Mouse (Mus musculus): ENCODE measurements around the gene Brat1.
"Not testable (repeated sequence)": the region's sequence is repeated elsewhere in the genome, so short reads cannot be mapped to it uniquely, and the experiment has no call there.

Brat1 gene

DNA sequence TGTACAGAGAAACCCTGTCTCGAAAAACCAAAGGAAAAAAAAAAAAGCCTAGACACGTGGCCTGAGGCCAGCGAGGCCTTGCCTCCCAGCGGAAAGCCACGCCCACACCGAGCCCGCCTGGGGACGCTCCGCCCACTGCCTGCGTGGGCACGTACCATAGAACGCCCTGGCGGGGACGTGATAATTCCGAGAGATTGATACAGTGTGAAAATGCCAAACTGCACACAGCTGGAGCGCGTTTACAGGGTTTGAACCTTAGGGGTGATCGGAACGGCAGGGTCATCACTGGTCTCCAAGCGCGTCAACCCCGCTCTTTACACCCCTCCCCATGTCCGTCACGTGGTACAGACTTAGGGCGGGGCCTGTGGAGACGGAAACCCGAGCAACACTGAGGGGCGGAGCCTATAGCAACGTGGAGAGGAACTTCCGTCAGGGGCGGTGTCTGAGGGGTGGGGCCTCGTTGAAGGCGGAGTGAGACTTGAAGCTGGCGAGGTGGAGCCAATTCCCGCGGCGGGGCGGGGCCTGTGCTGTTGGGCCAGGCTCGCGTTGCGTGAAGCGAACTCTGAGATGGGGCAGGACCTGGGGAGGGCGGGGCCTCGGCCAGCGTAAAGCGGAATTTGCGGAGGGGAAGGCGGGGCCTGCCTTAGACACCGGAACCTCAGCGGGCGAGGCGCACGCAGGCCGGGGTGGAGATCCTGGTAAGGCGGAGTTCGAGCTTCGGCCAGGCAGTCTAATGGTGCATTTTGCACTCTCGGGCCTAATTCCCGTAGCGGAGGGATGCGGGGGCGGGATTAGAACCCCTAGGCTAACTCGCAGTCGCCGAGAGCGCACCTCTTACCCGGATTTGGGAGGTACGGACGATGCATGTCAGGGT, at the start of gene Brat1:
Gene Brat1 (plus strand): TSS at position 634 of the 874 bp plus-strand sequence.
- peak; percentile 100 for DNase-seq (ENCODE audit: low read depth, low spot score)

DNA sequence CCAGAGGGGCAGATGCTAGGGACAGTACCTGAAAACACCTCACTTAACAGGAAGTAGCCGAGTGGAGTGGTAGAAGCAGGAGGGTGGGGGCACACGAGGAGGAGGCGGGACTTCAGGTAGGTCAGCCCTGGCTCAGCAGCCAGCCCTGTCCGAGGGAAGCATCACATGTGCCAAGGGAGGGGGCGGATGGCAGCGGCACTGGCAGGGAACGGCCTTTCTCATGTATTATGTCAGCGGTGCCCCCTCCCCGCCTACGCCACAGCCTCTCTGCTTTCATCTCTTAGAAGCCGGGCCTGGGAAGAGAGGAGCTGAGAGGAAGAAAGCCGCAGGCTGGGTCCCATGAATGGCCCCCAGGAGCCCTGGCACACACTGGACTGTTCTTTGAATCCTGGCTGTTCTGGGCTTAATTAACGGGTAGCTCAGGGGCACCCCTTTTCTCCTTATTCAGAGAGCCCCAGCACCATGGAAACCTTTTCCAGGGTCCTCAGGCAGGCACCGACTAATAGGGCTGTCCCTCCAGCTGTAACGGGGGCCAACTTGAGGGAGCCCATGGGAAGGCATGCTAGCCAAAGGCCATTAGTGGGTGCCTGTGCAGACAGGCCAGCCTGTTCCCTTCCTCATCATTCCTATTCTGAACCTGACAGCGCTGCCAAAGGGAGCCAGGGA, 45.1 kb upstream of the Brat1 start:
- no peak for DNase-seq (ENCODE audit: low read depth, low spot score)

DNA sequence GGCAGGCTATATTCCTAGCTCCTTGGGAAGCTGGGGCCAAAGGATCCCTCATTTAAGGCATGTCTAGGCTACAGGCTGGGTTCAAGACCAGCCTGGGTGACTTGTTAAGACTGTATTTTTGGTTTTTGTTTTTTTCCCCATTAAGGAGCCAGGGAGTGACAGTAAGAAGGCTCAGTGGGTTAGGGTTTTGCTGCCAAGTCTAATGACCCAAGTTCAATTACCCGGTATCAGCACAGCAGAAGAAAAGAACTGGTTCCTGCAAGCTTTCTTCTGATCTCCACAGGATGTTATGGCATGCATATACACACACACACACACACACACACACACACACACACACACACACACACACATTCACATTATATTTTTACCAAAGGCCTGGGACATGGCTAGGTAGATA, 44.4 kb upstream of the Brat1 start:
- DNase-seq (ENCODE audit: low read depth, low spot score) = no peak

DNA sequence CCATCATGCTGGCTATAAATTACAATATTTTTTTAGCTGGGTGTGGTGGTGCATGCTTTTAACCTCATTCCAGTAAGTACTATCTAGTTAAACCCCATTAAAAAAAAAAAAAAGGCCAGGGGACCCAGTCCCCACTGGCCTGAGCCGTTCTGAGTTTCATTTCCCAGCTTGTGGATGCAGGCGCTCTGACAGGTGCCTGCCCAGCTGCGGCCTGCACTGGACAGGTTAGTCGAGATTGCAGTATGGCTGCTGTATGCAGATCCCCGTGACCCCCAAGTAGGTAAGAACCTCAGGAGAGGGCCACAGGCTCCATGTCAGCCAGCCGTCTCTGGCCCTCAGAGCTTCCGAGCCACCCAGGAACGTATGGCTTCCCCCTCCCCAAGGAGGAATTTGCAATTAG, 43.4 kb upstream of the Brat1 start:
- no peak for DNase-seq (ENCODE audit: low read depth, low spot score)

DNA sequence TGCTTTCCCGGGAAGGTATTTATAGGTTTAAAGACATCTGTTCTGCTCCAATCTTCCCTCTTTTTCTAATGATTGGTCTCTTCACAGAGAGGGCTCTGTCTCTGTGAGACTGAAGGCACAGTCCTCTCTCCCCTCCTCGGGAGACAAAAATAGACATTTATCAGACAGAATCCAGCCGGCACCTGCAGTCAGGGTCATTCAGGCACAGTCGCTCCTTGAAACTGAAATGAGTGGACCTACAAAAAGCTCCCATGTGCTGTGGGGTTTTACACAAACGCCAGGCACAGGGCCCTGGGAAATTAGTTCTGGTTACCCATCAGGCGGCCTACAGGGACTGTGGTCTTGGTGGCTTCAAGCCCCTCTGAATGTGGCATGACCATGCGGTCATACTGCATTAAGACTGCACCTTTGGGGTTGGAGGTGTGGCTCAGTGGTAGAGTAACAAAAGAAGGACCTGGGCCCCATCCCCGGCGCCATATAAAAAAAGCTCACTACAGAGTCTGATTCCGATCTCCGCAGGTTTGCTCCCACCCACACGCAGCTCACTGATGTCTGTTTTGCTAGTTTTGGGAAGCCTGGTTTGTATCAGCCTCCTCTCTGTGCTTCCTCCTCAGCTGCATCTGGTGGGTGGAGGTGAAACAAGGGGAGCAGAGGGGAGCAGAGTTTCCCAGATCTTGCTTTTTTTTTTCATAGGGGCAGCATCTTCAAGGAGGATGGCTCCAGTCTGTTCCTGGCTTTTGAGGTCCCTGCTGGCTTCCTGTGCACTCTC, 42.8 kb upstream of the Brat1 start:
- DNase-seq (ENCODE audit: low read depth, low spot score) = no peak

DNA sequence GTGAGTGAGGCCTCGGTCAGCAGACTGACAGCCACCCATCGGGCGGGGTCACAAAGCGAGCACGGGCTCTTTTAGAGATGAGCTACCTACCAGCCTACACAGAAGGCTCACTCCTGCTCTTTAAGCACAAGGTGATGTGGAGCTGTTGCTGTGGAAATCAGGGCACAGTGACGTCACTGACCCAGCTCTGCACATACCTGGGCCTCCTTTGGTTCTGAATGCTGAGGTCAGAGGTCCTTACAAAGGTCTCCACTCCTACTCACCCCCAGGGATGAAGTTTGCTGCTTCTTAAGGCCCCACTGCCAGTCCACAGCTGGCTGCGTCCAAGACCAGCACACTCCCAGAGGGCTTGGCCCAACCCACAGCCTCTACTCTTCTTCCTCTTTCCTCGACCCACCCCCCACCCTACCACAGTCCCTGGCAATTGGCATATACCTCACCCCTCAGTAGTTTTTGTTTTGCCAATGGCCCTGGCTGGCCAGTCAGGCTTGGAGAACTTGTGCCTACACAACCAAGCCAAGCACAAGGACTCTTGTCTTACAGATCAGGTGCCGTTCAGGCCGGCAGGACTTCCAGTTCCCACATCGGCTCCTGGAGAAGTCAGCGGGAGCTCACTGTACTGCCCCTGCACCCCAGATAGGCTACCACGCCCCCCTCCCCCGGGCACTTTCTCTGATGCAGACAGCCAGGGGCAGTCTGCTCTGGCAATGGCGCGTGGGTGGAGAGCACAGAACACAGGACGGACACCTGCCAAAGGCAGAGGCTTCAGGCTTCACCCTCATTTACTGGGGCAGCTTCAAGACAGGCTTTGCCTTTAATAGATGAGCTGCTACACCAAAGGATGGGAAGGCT, 41.8 kb upstream of the Brat1 start:
- no peak for DNase-seq (ENCODE audit: low read depth, low spot score)

DNA sequence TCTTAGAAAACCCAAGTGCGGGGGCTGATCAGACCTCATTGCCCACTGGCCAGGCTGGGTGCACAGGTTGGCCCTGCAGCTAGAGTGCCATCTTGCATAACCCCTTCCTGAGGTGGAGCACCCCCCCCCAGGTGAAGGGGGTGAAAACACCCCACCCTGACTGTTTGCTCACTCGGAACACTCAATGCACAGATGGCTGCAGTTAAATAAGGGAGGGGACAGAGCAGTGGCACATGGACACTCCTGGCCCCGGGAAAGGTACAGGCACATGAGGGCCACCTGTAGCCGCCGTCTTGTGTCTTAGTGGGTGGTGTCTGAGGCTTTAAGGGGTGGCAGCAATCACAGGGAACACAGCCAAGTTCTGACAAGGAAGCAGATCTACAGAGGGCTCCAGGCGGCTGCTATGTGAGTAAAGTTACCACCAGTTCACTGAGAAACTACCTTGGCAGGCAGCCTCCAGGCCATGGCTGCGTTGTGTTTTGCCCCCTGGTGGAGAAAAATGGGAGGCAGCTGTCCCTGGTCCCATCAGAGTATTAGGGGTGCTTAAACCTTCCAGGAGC, 41.1 kb upstream of the Brat1 start:
- DNase-seq (ENCODE audit: low read depth, low spot score) = peak; percentile 89

DNA sequence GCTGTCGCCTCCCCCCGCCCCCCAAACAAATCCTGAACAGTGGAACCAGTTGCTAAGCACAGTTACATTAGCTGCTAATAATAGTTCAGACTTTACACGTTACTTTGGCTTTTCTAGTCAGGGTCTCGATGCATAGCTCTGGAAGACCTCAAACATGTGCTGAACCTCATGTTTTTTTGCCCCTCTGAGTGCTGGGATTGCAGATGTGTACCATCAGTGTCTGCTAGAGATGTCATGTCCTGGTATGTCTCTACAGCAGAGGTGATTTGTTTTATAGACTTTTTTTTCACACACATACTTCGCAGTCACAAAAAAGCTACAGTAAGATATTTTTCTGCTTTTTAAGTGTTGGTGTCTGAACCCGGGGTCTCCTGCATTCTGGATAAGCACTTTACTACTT, 32.7 kb upstream of the Brat1 start:
- DNase-seq (ENCODE audit: low read depth, low spot score) = no peak

DNA sequence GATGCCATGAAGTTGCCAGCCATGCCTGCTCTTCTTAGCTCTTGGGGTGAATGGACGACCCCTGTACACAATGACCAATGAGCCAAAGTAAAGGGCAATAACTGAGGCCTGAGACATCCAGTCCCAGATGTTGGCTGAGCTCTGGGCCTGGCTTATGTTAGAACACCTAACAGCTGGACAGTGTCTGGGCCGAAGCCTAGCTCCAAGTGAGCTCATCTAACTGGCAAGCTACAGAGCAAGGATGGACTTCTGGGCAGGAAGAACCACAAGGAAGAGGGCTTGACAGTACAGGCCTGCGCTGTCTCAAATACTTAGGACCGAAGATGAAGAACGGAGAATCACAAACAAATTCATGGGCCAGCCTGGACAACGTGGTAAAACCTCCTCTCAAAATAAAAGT, 32.2 kb upstream of the Brat1 start:
- DNase-seq (ENCODE audit: low read depth, low spot score) = not testable (repeated sequence)

DNA sequence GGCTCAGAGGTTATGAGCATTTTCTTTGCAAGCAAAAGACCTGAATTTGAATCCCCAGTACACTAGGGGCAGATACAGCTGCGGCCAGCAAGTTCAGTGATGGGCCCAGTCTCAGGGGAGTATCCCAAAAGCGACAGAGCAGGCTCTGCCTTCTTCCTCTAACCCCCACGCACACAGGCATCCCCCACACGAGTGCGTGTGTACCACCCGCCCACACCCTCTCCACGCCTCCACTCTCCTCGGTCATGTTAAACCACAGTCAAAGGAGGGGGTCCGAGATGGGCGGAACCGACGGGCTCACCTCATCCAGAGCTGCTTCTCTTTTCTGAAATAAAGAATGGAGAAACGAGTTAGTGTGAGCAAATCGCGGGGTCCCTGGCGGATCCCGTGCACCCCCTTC, 30.8 kb upstream of the Brat1 start:
- no peak for DNase-seq (ENCODE audit: low read depth, low spot score)

DNA sequence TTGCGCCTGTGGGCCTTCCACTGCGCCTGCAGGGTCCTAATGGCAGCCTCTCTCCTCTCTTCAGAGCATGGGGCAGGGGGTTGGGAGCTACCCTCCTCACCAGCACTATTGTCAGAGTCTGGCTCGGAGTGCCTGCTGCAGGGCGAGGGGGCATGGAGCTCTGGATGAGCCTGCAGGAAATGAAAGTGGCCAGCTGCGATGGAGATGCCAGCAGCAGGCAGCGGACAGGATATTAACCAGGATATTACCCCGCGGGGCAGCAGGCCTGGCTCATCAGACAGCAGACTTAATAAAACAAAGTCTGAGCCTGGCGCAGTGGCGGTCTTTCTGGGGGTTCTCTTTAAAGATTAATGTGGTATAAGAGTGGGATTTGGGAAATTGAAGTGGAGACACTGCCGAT, 29.7 kb upstream of the Brat1 start:
- no peak for DNase-seq (ENCODE audit: low read depth, low spot score)

DNA sequence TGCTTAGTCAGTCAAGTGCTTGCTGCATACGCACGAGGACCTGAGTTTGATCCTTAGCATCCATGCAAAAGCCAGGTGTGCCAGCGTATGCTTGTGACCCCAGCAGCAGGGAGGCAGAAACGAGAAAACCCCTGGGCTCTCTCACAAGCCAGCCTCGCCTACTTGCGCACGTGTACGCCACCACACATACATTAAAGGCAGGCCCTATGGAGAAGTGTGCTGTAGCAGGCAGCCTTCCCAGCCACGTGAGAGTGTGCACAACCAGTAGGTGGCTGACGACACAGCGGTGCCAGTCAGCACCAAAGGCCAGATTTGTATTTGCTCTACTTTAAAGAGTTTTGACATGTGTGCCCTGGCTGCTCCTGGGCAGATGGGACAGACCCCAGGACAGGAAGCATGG, 29.2 kb upstream of the Brat1 start:
- no peak for DNase-seq (ENCODE audit: low read depth, low spot score)

DNA sequence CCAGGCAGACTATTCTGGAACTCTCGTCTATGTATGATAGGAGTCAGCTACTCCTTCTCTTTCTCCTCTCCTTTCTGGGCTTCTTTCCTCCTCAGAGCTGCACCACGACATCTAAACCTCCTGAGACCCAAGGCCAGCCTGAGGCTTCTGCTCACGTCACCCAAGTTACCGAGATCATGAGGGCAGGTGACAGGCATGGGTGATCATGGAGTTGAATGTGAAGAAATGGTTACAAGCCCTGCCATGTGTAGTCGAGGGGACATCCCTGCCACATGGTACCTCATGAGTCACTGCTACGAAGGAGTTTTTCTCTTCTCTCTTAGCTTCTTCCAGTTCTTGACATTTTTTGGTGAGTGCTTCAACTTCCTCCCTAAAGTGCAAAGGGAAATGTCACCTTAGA, 27.7 kb upstream of the Brat1 start:
- DNase-seq (ENCODE audit: low read depth, low spot score) = no peak

DNA sequence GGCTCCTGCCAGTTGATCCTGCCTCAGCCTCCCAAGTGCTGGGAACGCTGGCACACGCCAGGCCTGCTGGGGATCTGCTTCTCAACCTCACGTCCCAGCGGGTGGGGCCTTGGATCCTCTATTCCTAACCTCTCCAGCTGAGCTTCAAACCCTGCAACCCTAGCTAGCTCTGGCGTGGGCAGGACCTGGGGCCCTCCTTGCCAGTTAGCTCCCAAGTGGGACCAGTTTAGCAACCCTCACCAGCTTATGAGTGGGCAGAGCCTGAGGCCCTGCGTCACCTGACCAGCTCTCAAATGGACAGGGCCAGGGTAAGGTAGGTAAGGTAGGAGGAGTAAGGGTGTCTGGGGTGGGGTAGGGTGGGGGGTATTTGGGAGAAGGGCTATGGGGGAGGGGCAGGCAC, 24.8 kb upstream of the Brat1 start:
- no peak for DNase-seq (ENCODE audit: low read depth, low spot score)

DNA sequence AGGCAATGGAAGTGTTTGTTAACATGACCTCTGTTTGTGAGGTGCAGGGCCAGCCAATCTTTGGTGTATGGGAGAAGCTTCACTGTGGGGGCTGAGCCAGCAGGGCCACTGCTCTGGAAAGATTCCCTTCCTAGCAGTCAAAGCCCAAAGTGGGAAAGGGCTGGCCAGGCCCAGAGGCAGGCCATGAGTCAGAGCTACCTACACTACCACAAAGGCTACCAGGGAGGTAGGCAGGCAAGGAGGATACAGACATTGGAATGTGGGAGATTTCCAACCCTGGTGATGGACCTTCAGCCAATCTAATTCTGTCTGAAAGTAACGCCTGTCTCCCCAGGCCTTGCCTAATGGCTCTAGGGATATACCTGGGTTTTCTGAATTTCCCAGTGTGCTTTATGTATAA, 23.9 kb upstream of the Brat1 start:
- DNase-seq (ENCODE audit: low read depth, low spot score) = peak; percentile 81

DNA sequence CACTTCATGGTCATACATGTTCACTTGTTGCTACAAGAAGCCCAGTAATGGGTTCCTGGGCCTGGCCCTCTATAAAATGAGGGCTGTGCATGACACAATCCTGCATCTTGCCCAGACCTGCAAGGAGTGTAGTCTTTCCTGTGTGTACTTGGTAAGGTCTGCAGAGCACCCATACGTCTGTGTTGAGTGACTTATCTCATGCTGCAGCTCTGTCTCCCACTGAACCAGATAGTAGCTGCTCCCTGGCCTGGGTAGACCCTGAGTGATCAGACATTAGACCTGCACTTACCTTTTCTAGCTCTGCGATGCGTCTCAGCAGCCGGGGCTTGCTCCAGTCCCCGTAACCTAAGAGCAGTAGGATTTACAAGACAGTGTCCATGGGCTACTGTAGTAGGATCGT, 22.7 kb upstream of the Brat1 start:
- no peak for DNase-seq (ENCODE audit: low read depth, low spot score)

DNA sequence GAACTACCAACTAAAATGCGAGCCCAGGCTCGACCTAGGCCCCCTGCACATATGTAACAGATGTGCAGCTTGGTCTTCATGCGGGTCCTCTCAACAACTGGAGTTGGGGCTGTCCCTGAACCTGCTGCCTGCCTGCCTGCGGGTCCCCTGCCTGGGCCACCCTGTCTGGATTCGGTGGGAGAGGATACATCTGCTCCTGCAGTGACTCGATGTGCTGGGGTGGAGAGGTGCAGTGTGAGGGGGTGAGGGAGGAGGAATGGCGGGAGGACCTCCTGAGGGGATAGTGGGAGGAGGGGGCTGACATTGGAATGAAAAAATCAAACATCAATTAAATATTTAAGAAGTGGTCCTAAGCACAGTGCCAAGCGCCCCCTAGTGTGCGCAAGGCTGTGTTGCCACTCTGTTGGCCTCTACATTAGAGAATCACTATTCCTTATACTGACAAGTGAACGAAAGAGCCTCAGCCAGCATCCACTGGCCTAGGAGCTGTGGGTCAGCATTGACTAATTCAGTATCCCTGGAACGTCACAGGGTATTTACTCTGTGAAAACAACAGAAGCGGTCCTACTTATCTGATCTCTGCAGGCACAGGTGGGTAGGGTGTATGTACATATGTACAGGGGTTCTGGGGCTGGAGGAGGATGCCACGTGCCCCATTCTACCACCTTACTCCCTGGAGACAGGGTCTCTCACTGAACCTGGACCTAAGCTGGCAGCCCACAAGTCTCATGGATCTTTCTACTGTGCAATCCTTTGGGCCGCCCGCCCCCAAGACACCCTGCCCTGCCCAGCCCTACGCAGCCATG, 20.3 kb upstream of the Brat1 start:
- peak; percentile 69 for DNase-seq (ENCODE audit: low read depth, low spot score)

DNA sequence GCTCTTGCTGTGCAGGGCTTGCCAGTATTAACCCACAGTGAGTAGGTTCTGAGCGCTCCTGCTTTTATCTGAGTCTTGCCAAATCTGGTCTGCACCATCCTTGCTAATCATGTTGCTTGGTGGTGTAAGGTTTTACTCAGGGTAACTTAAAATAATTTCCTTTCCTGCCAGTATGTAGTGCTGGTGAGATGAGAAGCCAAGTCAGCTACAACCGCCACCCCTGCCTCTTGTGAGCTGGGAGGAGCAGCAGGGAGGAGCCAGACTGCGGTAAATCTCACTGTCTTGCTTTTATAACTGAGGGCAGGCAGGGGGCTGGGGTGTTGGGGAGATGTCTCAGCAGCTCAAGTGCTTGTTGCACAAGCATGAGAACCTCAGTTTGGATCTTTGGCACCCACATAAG, 16.4 kb upstream of the Brat1 start:
- DNase-seq (ENCODE audit: low read depth, low spot score) = no peak

DNA sequence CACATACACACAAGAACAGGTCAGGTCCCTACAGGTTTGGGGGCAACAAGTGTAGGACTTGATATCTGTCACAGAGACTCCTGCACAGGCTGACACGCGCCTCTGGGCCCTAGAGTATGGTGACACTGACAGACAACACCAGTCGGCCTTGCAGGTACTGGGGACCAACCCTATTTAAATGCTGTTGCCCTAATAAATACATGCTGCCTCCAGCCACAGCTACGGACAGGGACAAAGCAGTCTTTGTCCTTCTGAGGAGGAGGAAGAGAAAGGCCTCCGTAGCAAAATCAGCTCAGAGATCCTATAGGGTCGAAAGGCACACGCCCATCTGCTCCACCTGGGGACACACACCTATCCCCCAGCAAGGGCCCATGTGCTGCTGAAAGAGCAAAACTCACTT, 8.8 kb upstream of the Brat1 start:
- DNase-seq (ENCODE audit: low read depth, low spot score) = no peak

DNA sequence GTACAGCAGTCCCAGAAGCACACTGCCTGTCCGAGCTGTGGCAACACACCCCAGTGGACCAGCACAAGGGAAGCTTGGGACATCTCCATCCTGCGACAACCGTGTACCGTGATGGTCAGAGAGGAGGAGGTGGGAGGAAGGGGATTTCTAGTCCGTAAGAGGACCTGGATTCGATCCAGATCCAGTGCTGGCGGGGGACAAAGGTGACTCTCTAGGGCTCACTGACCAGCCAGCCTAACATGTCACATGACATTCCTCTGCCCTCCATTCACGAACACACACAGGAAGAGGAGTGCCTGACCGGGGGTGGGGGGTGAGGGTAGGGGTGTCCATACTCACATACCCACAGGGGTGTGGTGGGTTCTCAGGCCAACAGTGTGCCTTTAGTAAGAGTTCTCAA, 5.0 kb upstream of the Brat1 start:
- DNase-seq (ENCODE audit: low read depth, low spot score) = no peak
